Mouse (Mus musculus) lung, embryonic 16.5 days (tissue): Measurements from ENCODE around the gene Shprh. TPM values are rescaled to one million over a fixed set of nuclear protein-coding genes. Genes with fewer than 3 reads are reported as not detected.
A peak's percentile ranks its signal among the peaks of the same experiment; 100 is the strongest.

ENCODE experiments used
- ATAC-seq: fragments of 200-750 bp; cut with Nextera tagmentation; 2 replicates; pipeline ENCODE4 v1.8.0; 2017; ENCODE audit warnings: low read depth, mild to moderate bottlenecking, moderate library complexity
- H3K27ac ChIP-seq: fragments of 300-500 bp; sonication (generic); 2 replicates; pipeline ENCODE4 v1.5.1; 2014; ENCODE audit warnings: mild to moderate bottlenecking, control low read depth, low read length
- H3K27me3 ChIP-seq: fragments of 300-500 bp; sonication (generic); 2 replicates; pipeline ENCODE4 v1.6.1; 2014; ENCODE audit warnings: low read depth, low read length, mixed read lengths; ENCODE audit not compliant: control insufficient read depth, insufficient read depth
- H3K36me3 ChIP-seq: fragments of 300-500 bp; sonication (generic); 2 replicates; pipeline ENCODE4 v1.6.1; 2014; ENCODE audit warnings: low read length; ENCODE audit not compliant: control insufficient read depth, insufficient read depth
- H3K4me1 ChIP-seq: fragments of 300-500 bp; sonication (generic); replicated peaks from 2 replicates; pipeline ENCODE4 v1.6.1; 2014; ENCODE audit warnings: low read length, mixed read lengths; ENCODE audit not compliant: control insufficient read depth, insufficient read depth
- H3K4me2 ChIP-seq: fragments of 300-500 bp; sonication (generic); 2 replicates; pipeline ENCODE4 v1.6.1; 2014; ENCODE audit warnings: low read depth, low read length, control low read depth
- H3K4me3 ChIP-seq: fragments of 300-500 bp; sonication (generic); 2 replicates; pipeline ENCODE4 v1.5.1; 2014; ENCODE audit warnings: mild to moderate bottlenecking, low read length, control low read depth
- H3K9ac ChIP-seq: fragments of 300-500 bp; sonication (generic); 2 replicates; pipeline ENCODE4 v1.6.1; 2014; ENCODE audit warnings: low read length, control low read depth
- H3K9me3 ChIP-seq: fragments of 300-500 bp; sonication (generic); 2 replicates; pipeline ENCODE4 v1.6.1; 2016; ENCODE audit warnings: low read length; ENCODE audit not compliant: control insufficient read depth
- WGBS: fragments of 180-500 bp; shearing (Covaris S2); extraction: QIAGEN DNeasy Blood & Tissue Kit; methylation state at CpG from one replicate; pipeline ENCODE4 v1.1.7; 2014; 5-methylcytosine and 5-hydroxymethylcytosine counted together
- polyA plus RNA-seq: library from polyadenylated mRNA; unstranded; fragments of >200 nt; fragmentation: Nextera tagmentation; extraction: Ambion mirVana; gene quantifications from 2 replicates; pipeline ENCODE4 v1.2.1, GENCODE M21; 2015

The Shprh gene
- 15.1 and 15.3 TPM in 2 replicates for polyA plus RNA-seq

DNA sequence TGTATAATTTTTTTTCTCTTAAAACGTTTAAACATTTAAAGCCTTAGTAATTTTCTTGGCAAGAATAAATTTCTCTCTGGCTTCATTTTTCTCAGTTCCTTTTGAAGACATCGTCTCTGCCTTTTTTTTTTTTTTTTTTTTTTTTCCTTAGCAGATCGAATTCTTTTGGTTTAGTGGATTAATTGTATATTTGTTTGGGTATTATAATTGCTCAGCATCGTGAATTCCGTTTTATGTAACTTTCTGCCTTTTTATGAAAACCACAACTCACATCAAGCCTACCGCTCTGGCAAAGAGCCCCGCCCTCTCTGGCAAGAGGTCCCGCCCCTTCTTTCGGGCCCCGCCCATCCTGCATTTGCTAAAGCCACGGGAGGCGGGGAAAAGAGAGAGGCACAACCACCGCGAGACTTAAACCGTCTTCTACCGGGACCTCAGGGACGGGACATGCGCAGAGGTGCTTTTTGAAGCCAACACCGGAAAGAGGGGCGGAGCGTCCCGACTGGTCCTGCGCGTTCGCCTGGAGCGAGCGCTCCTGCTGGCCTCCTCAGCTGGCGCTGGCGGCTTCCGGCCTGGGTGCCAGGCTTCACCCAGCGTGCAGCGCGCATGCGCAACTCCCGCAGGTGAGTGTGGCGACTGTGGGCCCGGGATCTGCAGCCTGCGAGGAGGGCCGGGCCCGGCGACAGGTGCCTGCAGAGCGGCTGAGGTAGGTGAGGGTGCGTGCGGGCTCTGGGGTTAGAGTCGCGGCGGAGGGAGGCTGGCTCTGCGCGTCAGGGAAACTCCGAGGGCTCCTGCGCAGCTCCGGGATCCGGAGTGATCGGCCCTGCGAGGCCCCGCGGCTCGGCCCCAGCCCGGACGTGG lies at the start of gene Shprh:
Gene Shprh (plus strand): TSS at position 544 of the 858 bp plus-strand sequence.
- H3K4me2 ChIP-seq: peak within 1 kb of the TSS; percentile 78
- ATAC-seq: peak; percentile 100
- peaks cover 6% of the 10 kb centered on the region for H3K36me3 ChIP-seq
- no peaks in the 10 kb centered on the region for H3K27me3 ChIP-seq
- WGBS: 2% methylated on average over 59 of the region's 60 CpGs
- H3K27ac ChIP-seq: peak within 1 kb of the TSS; percentile 56
- peak within 1 kb of the TSS; percentile 87 for H3K9ac ChIP-seq
- H3K4me3 ChIP-seq: peak within 1 kb of the TSS; percentile 86
- H3K9me3 ChIP-seq: no peaks in the 10 kb centered on the region
- H3K4me1 ChIP-seq: peaks cover 8% of the 10 kb centered on the region

DNA sequence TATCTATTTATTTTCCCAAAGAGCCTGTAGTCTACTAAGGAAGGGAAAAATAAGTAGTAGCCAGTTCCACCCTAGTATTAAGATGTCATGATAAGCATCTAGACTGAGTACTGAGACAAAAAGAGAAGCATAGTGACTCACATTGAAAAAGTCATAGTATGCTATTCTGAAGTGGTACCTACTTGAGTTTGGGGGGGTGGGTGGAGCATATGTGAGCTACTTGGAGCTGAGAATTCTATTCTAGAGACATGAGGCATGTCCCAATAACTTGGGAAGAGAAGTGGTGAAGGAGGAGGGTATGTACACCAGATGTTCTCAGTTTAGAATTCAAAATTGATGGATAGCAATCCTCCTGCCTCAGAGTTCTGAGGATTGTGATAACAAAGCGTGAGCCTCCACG lies 27.4 kb upstream of the Shprh start:
- ATAC-seq: no peak
- H3K27ac ChIP-seq: no peak overlapping the region
- H3K27me3 ChIP-seq: no peaks in the 10 kb centered on the region
- H3K4me3 ChIP-seq: no peak overlapping the region
- no peak overlapping the region for H3K4me2 ChIP-seq
- H3K36me3 ChIP-seq: no peaks in the 10 kb centered on the region
- 78% methylated on average over 2 of the region's 2 CpGs for WGBS
- no peaks in the 10 kb centered on the region for H3K9me3 ChIP-seq
- no peaks in the 10 kb centered on the region for H3K4me1 ChIP-seq
- H3K9ac ChIP-seq: no peak overlapping the region

DNA sequence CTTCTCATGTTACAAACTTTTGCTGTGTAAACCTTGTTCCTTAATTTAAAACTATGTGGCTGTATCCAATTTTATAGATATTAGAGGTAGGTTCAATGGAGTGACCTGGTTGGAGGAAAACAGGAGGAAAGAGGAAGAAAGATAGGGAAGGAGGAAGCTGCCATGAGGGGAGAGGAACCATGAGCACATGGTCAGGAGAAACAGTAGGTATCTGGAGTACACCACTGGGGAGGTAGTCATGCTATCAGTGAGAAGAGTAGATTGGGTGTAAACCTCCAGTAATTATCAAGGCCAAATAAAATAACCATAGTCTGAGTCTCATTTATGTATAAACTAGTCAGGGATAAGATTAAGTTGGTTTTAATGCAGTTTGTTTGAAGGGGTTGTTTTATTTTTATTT lies 3.6 kb upstream of the Shprh start:
- Histone ChIP-seq H3K9me3 (no peaks in the 10 kb centered on the region), H3K9ac (no peak overlapping the region), H3K4me1 (peaks cover 6% of the 10 kb centered on the region), H3K4me3 (no peak overlapping the region), H3K36me3 (no peaks in the 10 kb centered on the region), H3K27me3 (no peaks in the 10 kb centered on the region), H3K27ac (no peak overlapping the region), H3K4me2 (no peak overlapping the region)
- ATAC-seq: no peak

DNA sequence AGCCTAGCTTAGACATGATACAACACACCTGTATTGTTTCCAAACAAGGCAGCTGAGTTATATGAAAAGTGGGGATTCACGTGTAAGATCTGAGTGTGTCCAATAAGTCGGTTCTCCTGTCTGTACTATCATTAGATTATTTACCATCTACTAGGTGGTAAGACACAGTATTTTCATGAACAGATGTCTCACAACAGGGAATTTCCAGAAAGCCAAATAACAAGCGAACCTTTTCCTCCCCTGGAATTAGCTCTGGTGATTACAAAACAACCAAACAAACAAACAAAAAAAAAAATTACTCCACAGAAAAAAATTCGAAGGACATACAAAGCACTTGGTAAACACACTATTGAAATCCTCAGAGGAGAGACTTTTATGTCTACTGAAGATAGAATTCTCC lies 781 bp upstream of the Shprh start:
- no peak overlapping the region for H3K27ac ChIP-seq
- H3K4me3 ChIP-seq: no peak overlapping the region
- 66% methylated on average over 4 of the region's 4 CpGs for WGBS
- H3K9ac ChIP-seq: no peak overlapping the region
- peaks cover 6% of the 10 kb centered on the region for H3K36me3 ChIP-seq
- ATAC-seq: no peak
- peaks cover 8% of the 10 kb centered on the region for H3K4me1 ChIP-seq
- no peaks in the 10 kb centered on the region for H3K9me3 ChIP-seq
- H3K27me3 ChIP-seq: no peaks in the 10 kb centered on the region
- H3K4me2 ChIP-seq: no peak overlapping the region

DNA sequence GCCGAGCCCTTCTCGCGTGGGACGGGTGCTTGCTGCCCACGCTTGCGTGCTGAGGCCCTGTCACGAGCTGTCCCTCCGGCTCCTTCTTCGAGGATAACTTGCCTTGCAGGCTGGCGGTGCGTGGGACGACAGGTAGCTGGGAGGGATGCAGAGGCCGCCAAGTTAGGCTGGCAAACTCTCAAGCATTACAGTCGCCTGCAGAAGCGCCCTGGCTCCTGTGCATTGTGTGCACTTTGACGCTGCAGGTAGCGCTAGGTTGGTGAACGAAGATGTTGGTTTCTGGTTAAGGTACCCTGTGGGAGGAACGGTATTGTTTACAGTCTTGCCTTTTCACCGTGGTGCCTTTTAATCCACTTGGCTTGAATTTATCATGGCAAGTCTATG lies 507 bp downstream of the Shprh start:
- Histone ChIP-seq H3K9ac (peak overlapping the region; percentile 87), H3K4me2 (peak overlapping the region; percentile 78), H3K9me3 (no peaks in the 10 kb centered on the region), H3K27ac (peak overlapping the region; percentile 56), H3K4me1 (peaks cover 8% of the 10 kb centered on the region), H3K4me3 (peak overlapping the region; percentile 86), H3K27me3 (no peaks in the 10 kb centered on the region), H3K36me3 (peaks cover 6% of the 10 kb centered on the region)
- under 1% methylated on average over 20 of the region's 20 CpGs for WGBS
- no peak; the same call in 1 of the 2 replicates for ATAC-seq

DNA sequence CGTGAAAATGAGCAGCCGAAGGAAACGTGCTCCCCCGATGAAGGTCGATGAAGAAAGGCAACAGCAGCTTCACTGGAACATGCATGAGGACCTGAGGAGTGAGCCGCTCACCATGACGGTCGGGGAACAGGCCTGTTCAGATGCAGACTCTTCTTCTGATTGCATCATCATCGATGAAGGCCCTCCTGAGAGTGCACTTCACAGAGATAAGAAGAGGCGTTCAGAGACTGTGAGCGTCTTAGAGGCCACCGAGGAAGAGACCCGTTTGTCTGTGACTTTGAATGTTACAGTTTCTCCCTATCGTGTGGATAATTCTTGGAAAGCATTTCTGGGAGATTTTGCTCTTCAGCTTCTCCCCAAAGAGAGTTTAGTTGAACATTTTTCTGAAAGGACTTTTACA lies 2.4 kb downstream of the Shprh start:
- Histone ChIP-seq H3K27me3 (no peaks in the 10 kb centered on the region), H3K9ac (no peak overlapping the region), H3K27ac (no peak overlapping the region), H3K4me3 (no peak overlapping the region), H3K9me3 (no peaks in the 10 kb centered on the region), H3K4me2 (no peak overlapping the region), H3K36me3 (peaks cover 12% of the 10 kb centered on the region), H3K4me1 (peaks cover 8% of the 10 kb centered on the region)
- no peak for ATAC-seq
- 89% methylated on average over 14 of the region's 14 CpGs for WGBS

- Histone ChIP-seq H3K27ac (no peak overlapping the region), H3K9me3 (no peaks in the 10 kb centered on the region), H3K4me2 (no peak overlapping the region), H3K27me3 (no peaks in the 10 kb centered on the region), H3K36me3 (peaks cover 26% of the 10 kb centered on the region), H3K9ac (no peak overlapping the region), H3K4me3 (no peak overlapping the region), H3K4me1 (no peaks in the 10 kb centered on the region)
- no peak for ATAC-seq
- 81% methylated on average over 9 of the region's 9 CpGs for WGBS
These were observed 7.8 kb downstream of the Shprh start for GRCm38 (mm10) chr10:11157039-11157438.

DNA sequence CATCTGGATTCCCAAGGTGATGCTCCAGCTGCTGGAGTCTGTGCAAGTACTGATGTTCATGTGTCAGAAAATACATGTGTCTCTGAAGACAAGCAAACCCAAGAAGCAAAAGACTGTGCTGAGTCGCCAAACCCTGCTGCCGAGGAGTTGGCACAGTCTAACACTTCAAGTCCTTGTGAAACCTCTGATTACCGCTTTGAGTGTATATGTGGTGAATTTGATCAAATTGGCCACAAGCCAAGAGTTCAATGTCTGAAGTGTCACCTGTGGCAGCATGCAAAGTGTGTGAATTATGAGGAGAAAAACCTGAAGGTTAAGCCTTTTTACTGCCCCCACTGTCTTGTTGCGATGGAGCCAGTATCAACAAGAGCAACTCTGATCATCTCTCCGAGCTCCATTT lies 15.3 kb downstream of the Shprh start:
- Histone ChIP-seq H3K27me3 (no peaks in the 10 kb centered on the region), H3K36me3 (peaks cover 40% of the 10 kb centered on the region), H3K4me3 (no peak overlapping the region), H3K9me3 (no peaks in the 10 kb centered on the region), H3K9ac (no peak overlapping the region), H3K4me1 (no peaks in the 10 kb centered on the region), H3K4me2 (no peak overlapping the region), H3K27ac (no peak overlapping the region)
- ATAC-seq: no peak
- 58% methylated on average over 5 of the region's 5 CpGs for WGBS

DNA sequence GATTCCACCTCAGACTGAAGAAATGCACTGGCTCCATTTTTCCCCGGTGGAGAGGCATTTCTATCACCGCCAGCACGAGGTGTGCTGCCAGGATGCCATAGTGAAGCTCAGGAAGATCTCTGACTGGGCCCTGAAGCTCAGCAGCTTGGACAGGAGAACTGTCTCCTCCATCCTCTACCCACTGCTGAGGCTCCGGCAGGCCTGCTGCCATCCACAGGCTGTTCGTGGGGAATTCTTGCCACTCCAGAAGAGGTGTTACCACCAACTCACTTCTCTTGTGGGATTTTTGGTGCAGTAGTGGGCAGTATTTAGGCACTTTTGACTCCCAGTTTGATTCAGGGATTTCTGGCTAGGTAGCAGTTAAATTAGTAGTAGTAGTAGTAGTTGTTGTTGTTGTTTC lies 21.0 kb downstream of the Shprh start:
- Histone ChIP-seq H3K9me3 (no peaks in the 10 kb centered on the region), H3K4me2 (no peak overlapping the region), H3K9ac (no peak overlapping the region), H3K36me3 (peaks cover 33% of the 10 kb centered on the region), H3K4me1 (no peaks in the 10 kb centered on the region), H3K27ac (no peak overlapping the region), H3K27me3 (no peaks in the 10 kb centered on the region), H3K4me3 (no peak overlapping the region)
- WGBS: 89% methylated on average over 5 of the region's 5 CpGs
- no peak for ATAC-seq
